Mouse (Mus musculus) E14TG2a.4 (cell line): ENCODE results near the gene Cilp2.

Experiments used
- H3K27me3 ChIP-seq: 2 replicates; pipeline ENCODE4 v1.6.1; 2014; ENCODE audit warnings: low read length, control low read depth; ENCODE audit not compliant: insufficient read depth
- H3K36me3 ChIP-seq: 2 replicates; pipeline ENCODE4 v1.6.1; 2014; ENCODE audit warnings: low read length, control low read depth; ENCODE audit not compliant: insufficient read depth
- H3K4me1 ChIP-seq: replicated peaks from 2 replicates; pipeline ENCODE4 v1.6.1; 2014; ENCODE audit warnings: low read depth, low read length, control low read depth
- H3K4me3 ChIP-seq: replicated peaks from 2 replicates; pipeline ENCODE4 v1.5.1; 2014; ENCODE audit warnings: mild to moderate bottlenecking, low read length
- H3K9me3 ChIP-seq: 2 replicates; pipeline ENCODE4 v1.6.1; 2014; ENCODE audit warnings: low read length, control low read depth
- CTCF ChIP-seq: conservative IDR thresholded peaks from 2 replicates; pipeline ENCODE4 v1.5.1; 2014; ENCODE audit warnings: low read length
- NANOG ChIP-seq: IDR thresholded peaks from 2 replicates; pipeline ENCODE4 v1.6.1; 2014; ENCODE audit warnings: borderline replicate concordance, low read length, mixed read lengths
- POU5F1 ChIP-seq: IDR thresholded peaks from 2 replicates; pipeline ENCODE4 v1.6.1; 2014; ENCODE audit warnings: low read length, borderline replicate concordance

Cilp2 gene

GRCm38 (mm10) chr8:69919876-69920662 is 32.6 kb upstream of the Cilp2 start:
- TF ChIP-seq NANOG = no peak
- no peak for TF ChIP-seq CTCF
- TF ChIP-seq POU5F1 = no peak
- H3K4me1 ChIP-seq = peaks cover 96% of the 10 kb centered on the region
- H3K4me3 ChIP-seq = peak overlapping the region; percentile 39; the same call in 1 of the 2 replicates
- peaks cover 87% of the 10 kb centered on the region for H3K36me3 ChIP-seq
- H3K9me3 ChIP-seq = no peaks in the 10 kb centered on the region
- no peaks in the 10 kb centered on the region for H3K27me3 ChIP-seq

- H3K4me3 ChIP-seq = no peak overlapping the region
- H3K4me1 ChIP-seq = peaks cover 97% of the 10 kb centered on the region
- no peaks in the 10 kb centered on the region for H3K9me3 ChIP-seq
- peaks cover 89% of the 10 kb centered on the region for H3K36me3 ChIP-seq
- H3K27me3 ChIP-seq = no peaks in the 10 kb centered on the region
- TF ChIP-seq POU5F1 = no peak
- TF ChIP-seq NANOG = no peak
- peak; percentile 78 for TF ChIP-seq CTCF
These were observed 31.5 kb upstream of the Cilp2 start for GRCm38 (mm10) chr8:69919010-69919409.

- TF ChIP-seq NANOG (no peak), CTCF (no peak), POU5F1 (no peak)
- H3K4me1 ChIP-seq = peaks cover 97% of the 10 kb centered on the region
- no peaks in the 10 kb centered on the region for H3K9me3 ChIP-seq
- no peak overlapping the region for H3K4me3 ChIP-seq
- H3K36me3 ChIP-seq = peaks cover 89% of the 10 kb centered on the region
- no peaks in the 10 kb centered on the region for H3K27me3 ChIP-seq
These were observed 31.0 kb upstream of the Cilp2 start for GRCm38 (mm10) chr8:69918506-69918905.

- H3K4me1 ChIP-seq = peaks cover 85% of the 10 kb centered on the region
- peaks cover 89% of the 10 kb centered on the region for H3K36me3 ChIP-seq
- H3K9me3 ChIP-seq = no peaks in the 10 kb centered on the region
- TF ChIP-seq NANOG = no peak
- TF ChIP-seq POU5F1 = no peak
- peak; percentile 3; the same call in 1 of the 2 replicates for TF ChIP-seq CTCF
- H3K27me3 ChIP-seq = no peaks in the 10 kb centered on the region
- H3K4me3 ChIP-seq = no peak overlapping the region
These were observed 28.3 kb upstream of the Cilp2 start for GRCm38 (mm10) chr8:69915748-69916147.

DNA sequence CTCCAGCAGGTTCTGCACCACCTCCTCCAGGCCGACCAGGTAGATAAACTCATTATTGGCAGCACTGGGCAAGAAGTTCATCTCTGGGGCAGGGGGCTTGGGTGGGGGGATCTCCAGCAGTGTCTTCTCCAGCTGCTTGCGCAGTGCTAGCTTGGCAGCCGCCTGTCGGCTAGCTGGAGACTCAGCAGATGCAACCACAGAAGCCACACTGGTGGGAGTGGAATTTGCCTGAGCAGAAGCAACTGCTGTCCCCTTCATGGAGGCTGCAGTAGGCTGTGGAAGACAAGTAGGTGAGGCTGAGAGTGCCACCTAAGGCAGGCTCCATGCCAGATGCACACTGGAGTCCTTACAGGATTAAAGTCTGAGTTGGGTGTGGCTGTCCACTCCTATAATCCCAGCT is 27.0 kb upstream of the Cilp2 start:
- no peak for TF ChIP-seq CTCF
- no peak for TF ChIP-seq NANOG
- H3K4me3 ChIP-seq = no peak overlapping the region
- H3K36me3 ChIP-seq = peaks cover 99% of the 10 kb centered on the region
- H3K9me3 ChIP-seq = no peaks in the 10 kb centered on the region
- no peaks in the 10 kb centered on the region for H3K27me3 ChIP-seq
- peaks cover 76% of the 10 kb centered on the region for H3K4me1 ChIP-seq

DNA sequence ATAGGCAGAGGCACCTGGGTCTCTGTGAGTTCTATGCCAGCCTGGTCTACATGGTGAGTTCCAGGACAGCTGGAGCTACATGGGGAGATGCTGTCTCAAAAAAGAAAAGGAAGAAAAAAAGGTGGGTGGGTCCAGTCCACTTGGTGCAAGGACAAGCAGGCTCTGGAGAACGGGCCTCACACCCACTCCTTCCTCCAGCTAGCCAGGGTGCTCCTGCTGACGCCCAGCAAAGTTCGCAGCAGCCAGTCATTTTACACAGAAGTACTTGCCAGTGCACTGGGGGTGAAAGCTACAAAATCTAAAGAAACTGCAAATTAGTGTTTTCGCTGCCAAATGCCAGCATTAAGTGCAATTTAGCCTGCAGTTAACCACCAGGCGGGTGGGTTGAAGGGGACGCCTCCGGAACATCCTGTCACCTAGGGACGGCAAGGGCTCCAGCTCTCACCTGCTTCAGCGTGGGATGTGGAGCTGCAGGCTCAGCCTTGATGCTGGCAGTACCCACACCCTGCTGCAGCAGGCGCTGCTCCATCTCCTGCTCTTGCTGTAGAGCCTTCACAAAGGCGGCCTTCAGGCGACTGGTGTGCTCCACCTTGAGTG is 25.1 kb upstream of the Cilp2 start:
- TF ChIP-seq POU5F1 (no peak), NANOG (no peak), CTCF (no peak)
- no peak overlapping the region for H3K4me3 ChIP-seq
- H3K36me3 ChIP-seq = peaks cover 100% of the 10 kb centered on the region
- peaks cover 70% of the 10 kb centered on the region for H3K4me1 ChIP-seq
- no peaks in the 10 kb centered on the region for H3K9me3 ChIP-seq
- H3K27me3 ChIP-seq = no peaks in the 10 kb centered on the region

DNA sequence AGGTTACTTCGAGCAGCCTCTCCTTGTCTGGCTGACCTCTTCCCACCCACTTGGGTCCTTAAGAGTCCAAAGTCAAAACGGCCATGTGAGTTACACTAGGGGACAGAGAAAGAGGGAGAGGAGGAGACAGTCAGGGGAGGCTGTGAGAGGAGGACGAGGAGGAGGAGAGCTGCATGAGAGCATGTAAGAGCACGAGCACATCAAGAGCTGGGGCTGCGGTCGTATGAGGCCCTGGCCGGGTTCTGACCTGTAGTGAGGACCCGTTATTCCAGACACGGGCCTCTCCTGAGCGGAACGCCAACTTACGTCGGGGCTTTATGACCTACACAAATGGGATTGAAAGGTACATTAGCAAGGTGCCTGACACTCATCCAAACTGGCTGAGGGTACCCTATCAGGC is 24.4 kb upstream of the Cilp2 start:
- Histone ChIP-seq H3K36me3 (peaks cover 100% of the 10 kb centered on the region), H3K4me3 (no peak overlapping the region), H3K27me3 (no peaks in the 10 kb centered on the region), H3K4me1 (peaks cover 67% of the 10 kb centered on the region), H3K9me3 (no peaks in the 10 kb centered on the region)
- TF ChIP-seq NANOG (no peak), CTCF (no peak), POU5F1 (no peak)

GRCm38 (mm10) chr8:69907106-69907505 is 19.6 kb upstream of the Cilp2 start:
- H3K27me3 ChIP-seq = no peaks in the 10 kb centered on the region
- H3K9me3 ChIP-seq = no peaks in the 10 kb centered on the region
- H3K4me3 ChIP-seq = no peak overlapping the region
- H3K4me1 ChIP-seq = peaks cover 58% of the 10 kb centered on the region
- H3K36me3 ChIP-seq = peaks cover 61% of the 10 kb centered on the region
- TF ChIP-seq NANOG = no peak
- no peak for TF ChIP-seq POU5F1
- no peak for TF ChIP-seq CTCF
